Mouse (Mus musculus): Measurements from ENCODE around the gene Alkbh3. TPM values are rescaled to one million over a fixed set of nuclear protein-coding genes. Genes with fewer than 3 reads are reported as not detected.

Alkbh3 gene
- polyA plus RNA-seq, 1 experiment, result 62.3 TPM

DNA sequence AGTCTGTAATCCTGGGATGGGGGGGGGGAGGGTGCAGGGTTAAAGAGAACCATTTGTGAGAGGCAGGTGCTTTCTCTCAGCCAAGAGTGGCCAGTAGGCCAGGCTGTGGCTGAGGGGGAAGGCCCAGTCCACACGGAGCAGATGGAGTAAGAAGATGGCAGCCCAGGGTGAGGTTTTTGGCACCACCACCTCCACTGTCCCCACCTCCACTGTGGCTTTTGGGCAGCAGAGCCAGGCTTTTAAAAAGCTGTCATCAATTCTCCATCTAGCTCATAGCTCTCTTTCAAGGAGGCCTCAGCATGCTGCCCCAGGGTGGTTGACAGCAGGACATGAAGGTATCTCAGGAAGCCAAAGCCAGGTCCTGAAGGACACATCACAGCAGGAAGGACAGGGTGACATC lies 46.8 kb downstream of the Alkbh3 start:
- DNase-seq, result no peak
- no peak for TF ChIP-seq CTCF (conservative IDR thresholded peaks at IDR 0.05; ENCODE audit: insufficient read depth, insufficient read length, low read depth, low read length)
- no peak for TF ChIP-seq POLR2A (IDR thresholded peaks at IDR 0.05; ENCODE audit: low read depth, low read length)
- no peaks in the 10 kb centered on the region for H3K36me3 ChIP-seq (ENCODE audit: control insufficient read depth, insufficient read depth, low read length)
- H3K4me1 ChIP-seq (ENCODE audit: control insufficient read depth, insufficient read depth, low read length), result no peaks in the 10 kb centered on the region
- WGBS, result 81% methylated on average over 1 of the region's 1 CpGs
- H3K4me3 ChIP-seq (ENCODE audit: insufficient read depth, low read depth, low read length), result no peak overlapping the region
- no peaks in the 10 kb centered on the region for H3K27me3 ChIP-seq (replicated peaks; ENCODE audit: control insufficient read depth, insufficient read depth, low read length)
- no peak overlapping the region for H3K27ac ChIP-seq (ENCODE audit: insufficient read depth, low read depth, low read length)

DNA sequence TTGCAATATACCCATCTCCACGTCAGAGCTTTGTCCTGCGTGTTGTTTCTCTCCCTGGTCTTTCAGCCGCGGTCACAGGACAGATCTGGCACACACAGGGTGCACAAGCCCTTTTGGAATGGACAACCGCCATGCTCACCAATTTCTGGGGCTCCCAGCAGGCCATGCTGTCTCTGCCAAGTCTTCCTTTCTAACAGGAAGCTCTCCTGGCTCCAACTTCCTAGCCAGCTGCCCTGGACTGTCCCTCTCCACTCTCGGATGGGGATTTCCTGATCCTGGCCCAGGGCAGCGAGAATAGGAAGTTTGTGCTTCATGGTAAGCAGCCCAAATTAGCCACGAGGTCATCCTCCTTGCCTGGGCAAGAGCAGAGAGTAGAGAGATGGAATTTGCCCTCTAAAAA lies 48.9 kb downstream of the Alkbh3 start:
- Histone ChIP-seq H3K27me3 (replicated peaks; ENCODE audit: control insufficient read depth, insufficient read depth, low read length) (no peaks in the 10 kb centered on the region; the same call in 1 of the 2 replicates), H3K4me1 (ENCODE audit: control insufficient read depth, insufficient read depth, low read length) (no peaks in the 10 kb centered on the region), H3K27ac (ENCODE audit: insufficient read depth, low read depth, low read length) (peak overlapping the region; percentile 62; the same call in 1 of the 2 replicates), H3K36me3 (ENCODE audit: control insufficient read depth, insufficient read depth, low read length) (no peaks in the 10 kb centered on the region), H3K4me3 (ENCODE audit: insufficient read depth, low read depth, low read length) (no peak overlapping the region)
- TF ChIP-seq CTCF (conservative IDR thresholded peaks at IDR 0.05; ENCODE audit: insufficient read depth, insufficient read length, low read depth, low read length) (no peak), POLR2A (IDR thresholded peaks at IDR 0.05; ENCODE audit: low read depth, low read length) (no peak)
- WGBS, result 69% methylated on average over 8 of the region's 8 CpGs
- DNase-seq, result peak; percentile 78

DNA sequence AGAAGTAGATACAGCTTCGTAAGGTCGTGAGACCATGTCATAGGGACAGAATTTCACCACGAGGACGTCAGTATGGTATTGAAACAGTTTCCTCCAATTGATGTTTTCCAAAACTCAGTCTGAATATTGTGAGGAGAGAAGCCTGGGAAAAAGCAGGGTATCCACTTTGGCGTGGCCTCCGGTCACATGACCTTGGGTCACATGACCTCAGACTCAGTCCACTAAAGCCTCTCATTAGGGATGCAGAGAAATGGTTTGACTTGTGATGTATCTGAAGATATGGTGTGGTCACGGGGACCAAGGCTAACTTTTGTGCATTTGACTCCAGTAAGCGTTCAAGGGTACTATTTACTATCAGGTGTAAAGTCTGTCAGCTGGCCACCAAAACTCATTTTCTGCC lies 51.3 kb downstream of the Alkbh3 start:
- TF ChIP-seq CTCF (conservative IDR thresholded peaks at IDR 0.05; ENCODE audit: insufficient read depth, insufficient read length, low read depth, low read length), result no peak
- no peak for TF ChIP-seq POLR2A (IDR thresholded peaks at IDR 0.05; ENCODE audit: low read depth, low read length)
- H3K4me1 ChIP-seq (ENCODE audit: control insufficient read depth, insufficient read depth, low read length), result no peaks in the 10 kb centered on the region
- 83% methylated on average over 8 of the region's 8 CpGs for WGBS
- no peaks in the 10 kb centered on the region for H3K36me3 ChIP-seq (ENCODE audit: control insufficient read depth, insufficient read depth, low read length)
- H3K27ac ChIP-seq (ENCODE audit: insufficient read depth, low read depth, low read length), result no peak overlapping the region
- H3K27me3 ChIP-seq (replicated peaks; ENCODE audit: control insufficient read depth, insufficient read depth, low read length), result peaks cover 1% of the 10 kb centered on the region; the same call in 1 of the 2 replicates
- DNase-seq, result no peak
- H3K4me3 ChIP-seq (ENCODE audit: insufficient read depth, low read depth, low read length), result no peak overlapping the region

DNA sequence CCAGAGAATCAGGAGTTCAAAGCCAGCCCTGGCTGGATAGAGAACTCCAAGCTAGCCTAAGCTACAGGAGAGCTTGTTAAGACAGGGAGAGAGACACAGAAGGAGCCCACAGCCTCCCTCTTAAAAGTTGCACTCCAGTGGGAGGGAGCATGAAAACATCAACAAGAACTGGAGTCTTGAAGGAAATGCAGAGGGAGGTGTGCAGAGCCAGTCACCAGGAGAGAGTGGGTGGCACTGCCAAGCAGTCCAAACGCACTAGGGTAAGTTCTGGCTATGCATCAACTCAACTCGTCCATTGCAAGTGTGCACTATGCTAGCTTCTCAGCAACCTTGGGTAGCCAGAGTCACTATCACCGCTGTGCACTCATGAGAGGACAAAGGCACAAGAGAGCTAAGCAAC lies 52.4 kb downstream of the Alkbh3 start:
- peaks cover 1% of the 10 kb centered on the region; the same call in 1 of the 2 replicates for H3K27me3 ChIP-seq (replicated peaks; ENCODE audit: control insufficient read depth, insufficient read depth, low read length)
- 82% methylated on average over 3 of the region's 3 CpGs for WGBS
- no peak overlapping the region for H3K27ac ChIP-seq (ENCODE audit: insufficient read depth, low read depth, low read length)
- no peaks in the 10 kb centered on the region for H3K36me3 ChIP-seq (ENCODE audit: control insufficient read depth, insufficient read depth, low read length)
- H3K4me1 ChIP-seq (ENCODE audit: control insufficient read depth, insufficient read depth, low read length), result no peaks in the 10 kb centered on the region
- no peak for DNase-seq
- no peak overlapping the region for H3K4me3 ChIP-seq (ENCODE audit: insufficient read depth, low read depth, low read length)
- TF ChIP-seq CTCF (conservative IDR thresholded peaks at IDR 0.05; ENCODE audit: insufficient read depth, insufficient read length, low read depth, low read length) (no peak), POLR2A (IDR thresholded peaks at IDR 0.05; ENCODE audit: low read depth, low read length) (no peak)

DNA sequence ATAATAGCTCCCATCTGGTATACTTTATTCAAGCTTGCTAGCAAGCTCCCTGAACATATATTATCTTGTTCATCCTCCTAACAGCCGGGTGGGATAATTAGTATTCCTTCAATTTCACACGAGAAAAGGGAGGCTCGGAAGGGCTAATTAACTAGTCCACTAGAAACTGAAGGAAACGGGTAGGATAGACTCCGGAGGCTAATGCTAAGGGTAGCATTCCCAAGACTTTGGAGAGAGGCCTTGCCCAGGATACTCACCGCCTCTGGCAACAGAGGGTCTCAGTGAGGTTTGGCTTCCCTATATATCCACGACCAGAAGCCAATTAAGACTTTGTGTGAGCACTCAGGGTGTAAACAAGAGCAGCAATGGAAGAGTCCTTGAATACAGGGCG lies 52.8 kb downstream of the Alkbh3 start:
- Histone ChIP-seq H3K4me3 (ENCODE audit: insufficient read depth, low read depth, low read length) (no peak overlapping the region), H3K27me3 (replicated peaks; ENCODE audit: control insufficient read depth, insufficient read depth, low read length) (peaks cover 1% of the 10 kb centered on the region; the same call in 1 of the 2 replicates)

DNA sequence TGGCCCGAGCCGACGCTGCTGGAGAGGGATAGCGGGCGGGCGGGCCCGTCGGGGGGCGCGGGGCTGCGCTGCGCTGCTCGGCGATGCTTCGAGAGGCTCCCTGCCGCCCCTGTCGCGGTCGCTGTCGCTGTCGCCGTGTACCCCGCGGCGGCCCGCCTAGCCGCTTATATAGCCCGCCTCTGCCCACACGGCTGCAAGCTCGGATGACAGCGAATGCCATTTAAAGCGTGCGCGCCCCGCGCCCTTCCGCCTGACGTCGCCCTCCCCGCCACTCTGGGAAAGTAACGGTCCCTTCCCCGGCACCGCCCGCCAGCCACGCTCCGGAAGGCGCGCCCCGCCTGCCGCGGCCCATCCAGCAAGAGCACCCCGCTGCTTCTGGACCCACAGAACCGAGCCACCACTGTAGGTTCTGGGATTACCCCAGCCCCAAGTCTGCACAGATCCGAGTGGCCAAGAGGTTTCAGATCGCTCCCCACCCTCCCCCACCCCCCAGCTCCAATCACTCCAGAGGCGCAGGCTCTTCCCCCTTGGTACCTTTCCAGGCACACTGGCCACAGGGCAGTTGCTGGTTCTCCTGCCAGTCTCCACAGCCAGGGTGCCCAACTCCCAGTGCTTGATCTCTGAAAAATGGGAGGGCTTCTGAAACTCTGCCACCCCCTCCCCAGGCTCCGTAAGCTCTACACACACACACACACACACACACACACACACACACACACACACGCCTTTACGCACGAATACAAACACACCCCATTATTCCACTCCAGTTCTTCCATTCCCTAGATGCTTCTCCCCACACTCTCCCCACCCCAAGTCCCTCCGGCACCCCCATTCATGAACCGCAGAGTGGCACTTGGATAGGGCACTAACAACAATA lies 53.5 kb downstream of the Alkbh3 start, which contains the start of gene Gm13889:
Gene Gm13889, minus strand, starts transcription at position 294 of the 877 bp plus-strand sequence.
- peaks cover 1% of the 10 kb centered on the region; the same call in 1 of the 2 replicates for H3K27me3 ChIP-seq (replicated peaks; ENCODE audit: control insufficient read depth, insufficient read depth, low read length)
- peak within 1 kb of the TSS; percentile 63 for H3K4me3 ChIP-seq (ENCODE audit: insufficient read depth, low read depth, low read length)
- peak within 1 kb of the TSS; percentile 49; the same call in 1 of the 2 replicates for H3K27ac ChIP-seq (ENCODE audit: insufficient read depth, low read depth, low read length)
- TF ChIP-seq POLR2A (IDR thresholded peaks at IDR 0.05; ENCODE audit: low read depth, low read length) (peak; percentile 35), CTCF (conservative IDR thresholded peaks at IDR 0.05; ENCODE audit: insufficient read depth, insufficient read length, low read depth, low read length) (no peak)
- peak; percentile 87 for DNase-seq
- no peaks in the 10 kb centered on the region for H3K4me1 ChIP-seq (ENCODE audit: control insufficient read depth, insufficient read depth, low read length)
- no peaks in the 10 kb centered on the region for H3K36me3 ChIP-seq (ENCODE audit: control insufficient read depth, insufficient read depth, low read length)
- 8% methylated on average over 58 of the region's 62 CpGs for WGBS

More for the DNA sequence above, 52.8 kb downstream of the Alkbh3 start:
- TF ChIP-seq POLR2A (IDR thresholded peaks at IDR 0.05; ENCODE audit: low read depth, low read length) (no peak), CTCF (conservative IDR thresholded peaks at IDR 0.05; ENCODE audit: insufficient read depth, insufficient read length, low read depth, low read length) (no peak)
- no peak for DNase-seq
- Histone ChIP-seq H3K36me3 (ENCODE audit: control insufficient read depth, insufficient read depth, low read length) (no peaks in the 10 kb centered on the region), H3K27ac (ENCODE audit: insufficient read depth, low read depth, low read length) (no peak overlapping the region), H3K4me1 (ENCODE audit: control insufficient read depth, insufficient read depth, low read length) (no peaks in the 10 kb centered on the region)
- 65% methylated on average over 8 of the region's 8 CpGs for WGBS

DNA sequence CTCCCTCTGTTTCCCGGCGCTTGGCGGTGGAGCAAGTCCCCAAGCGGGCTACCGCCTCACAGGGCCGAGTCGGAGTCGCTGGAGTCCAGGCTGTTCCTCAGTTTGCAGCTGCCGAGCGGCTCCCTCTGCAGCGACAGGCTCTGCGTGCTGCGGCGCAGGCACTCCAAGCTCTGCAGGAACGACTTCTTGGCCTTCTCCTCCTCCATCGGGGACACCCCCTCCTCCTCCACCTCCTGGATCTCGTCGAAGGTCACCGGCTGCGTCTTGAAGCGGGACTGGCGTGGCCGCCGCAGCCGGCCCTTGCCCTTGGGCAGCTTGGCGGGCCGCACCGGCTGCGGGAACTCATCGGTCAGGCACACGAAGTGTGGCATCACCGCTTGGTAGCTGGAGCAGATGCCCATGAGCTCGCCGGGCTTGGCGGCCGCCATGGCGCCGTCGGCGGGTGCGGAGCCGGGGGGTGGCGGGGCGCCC lies 54.2 kb downstream of the Alkbh3 start:
- no peak for TF ChIP-seq POLR2A (IDR thresholded peaks at IDR 0.05; ENCODE audit: low read depth, low read length)
- no peak for TF ChIP-seq CTCF (conservative IDR thresholded peaks at IDR 0.05; ENCODE audit: insufficient read depth, insufficient read length, low read depth, low read length)
- Histone ChIP-seq H3K4me1 (ENCODE audit: control insufficient read depth, insufficient read depth, low read length) (no peaks in the 10 kb centered on the region), H3K36me3 (ENCODE audit: control insufficient read depth, insufficient read depth, low read length) (no peaks in the 10 kb centered on the region), H3K4me3 (ENCODE audit: insufficient read depth, low read depth, low read length) (peak overlapping the region; percentile 63), H3K27me3 (replicated peaks; ENCODE audit: control insufficient read depth, insufficient read depth, low read length) (peaks cover 1% of the 10 kb centered on the region; the same call in 1 of the 2 replicates), H3K27ac (ENCODE audit: insufficient read depth, low read depth, low read length) (peak overlapping the region; percentile 49; the same call in 1 of the 2 replicates)
- under 1% methylated on average over 44 of the region's 44 CpGs for WGBS
- DNase-seq, result peak; percentile 49
